Mouse (Mus musculus) olfactory bulb, adult 2 months (tissue): Measurements from ENCODE around the gene Ncf1.

Experiments used
- CTCF ChIP-seq: fragments of 200-500 bp; IDR thresholded peaks from 2 replicates; pipeline ENCODE4 v1.5.1; 2012; ENCODE audit warnings: low read depth, mild to moderate bottlenecking, low read length, moderate library complexity; ENCODE audit not compliant: insufficient read depth
- POLR2A ChIP-seq: fragments of 200-500 bp; IDR thresholded peaks from 2 replicates; pipeline ENCODE4 v1.6.1; 2012; ENCODE audit warnings: mild to moderate bottlenecking, low read depth, low read length, moderate library complexity; ENCODE audit not compliant: insufficient read depth

DNA sequence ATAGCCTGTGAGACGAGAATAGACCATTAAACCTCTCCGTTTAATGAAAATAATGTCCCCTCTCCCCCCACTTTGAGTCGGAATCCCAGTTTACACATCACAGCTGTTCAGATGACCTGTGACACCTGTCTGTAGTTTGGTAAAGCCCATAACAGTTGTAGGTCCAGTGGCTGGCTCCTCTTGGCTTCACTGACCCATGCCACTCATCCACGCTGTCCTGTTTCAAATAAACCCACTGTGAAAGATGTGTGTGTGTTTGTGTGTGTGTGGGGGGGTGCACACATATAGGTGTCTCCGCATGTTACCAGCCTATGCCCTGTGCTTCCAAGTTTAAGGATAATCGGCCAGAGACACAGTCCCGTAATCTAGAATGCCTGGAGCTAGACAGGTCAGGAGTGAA is 11.5 kb downstream of the Ncf1 start:
- TF ChIP-seq CTCF (no peak), POLR2A (no peak)
